In the genomic region with DNA sequence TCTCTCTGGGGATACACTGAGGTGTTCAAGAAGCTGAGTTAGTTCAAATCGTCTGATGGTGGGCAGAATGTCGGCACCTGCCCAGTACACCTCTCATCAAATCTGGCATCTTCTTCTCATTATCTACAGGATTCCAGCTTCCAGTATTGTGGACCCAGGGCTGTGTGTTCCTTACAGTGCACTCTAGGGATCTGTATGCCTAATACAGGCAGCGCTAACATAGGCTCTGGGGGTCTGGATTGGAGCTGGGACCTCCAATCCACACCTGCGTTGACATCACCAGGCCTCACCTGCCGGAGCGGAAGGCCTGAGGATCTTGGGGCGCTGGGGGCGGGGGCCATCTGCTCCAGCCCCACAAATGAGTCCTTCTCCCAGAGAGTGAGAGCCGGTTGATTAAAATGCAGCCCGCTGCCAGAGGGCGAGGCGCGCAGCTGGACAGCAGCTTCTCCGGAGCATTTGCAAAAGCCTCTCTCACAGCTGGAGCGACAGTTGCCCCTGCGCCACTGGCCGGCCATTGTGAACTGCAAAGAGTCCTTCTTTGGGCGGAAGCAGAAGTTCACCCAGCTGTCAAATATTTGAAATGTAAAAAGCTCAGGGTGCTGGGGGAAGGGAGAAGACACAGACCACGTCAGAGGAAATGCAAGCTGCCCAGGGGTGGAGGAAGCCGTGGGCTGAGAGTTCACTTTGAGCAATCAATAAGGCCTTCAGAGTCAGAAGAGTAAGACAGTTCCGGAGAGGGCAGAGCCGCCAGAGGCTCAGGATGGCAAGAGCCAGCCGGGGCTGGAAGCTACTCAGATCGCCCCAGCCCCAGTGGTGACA, we compare ENCODE assay signal across 8 mouse cellular contexts.
DNase-seq lines count a peak whose midpoint lies in the region; ATAC-seq lines count a peak whose summit lies in the region.

No protein-coding gene starts in this region.

- H3K9ac ChIP-seq in embryonic facial prominence, embryonic 13.5 days, result peak overlapping the region; percentile 61
- H3K9ac ChIP-seq in limb, embryonic 11.5 days (ENCODE audit: low read length), result no peak overlapping the region

- no peaks in the 10 kb centered on the region for H3K36me3 ChIP-seq in embryonic facial prominence, embryonic 13.5 days
- H3K36me3 ChIP-seq in limb, embryonic 11.5 days (ENCODE audit: control insufficient read depth, insufficient read depth, low read length), result no peaks in the 10 kb centered on the region
- no peaks in the 10 kb centered on the region for H3K36me3 ChIP-seq in midbrain, embryonic 10.5 days
- no peaks in the 10 kb centered on the region for H3K36me3 ChIP-seq in splenic B cell, adult 2 months (ENCODE audit: control insufficient read depth, insufficient read depth, low read length, poor library complexity, severe bottlenecking)

- no peak overlapping the region for H3K27ac ChIP-seq in embryonic facial prominence, embryonic 13.5 days
- H3K27ac ChIP-seq in limb, embryonic 11.5 days (replicated peaks; ENCODE audit: low read depth, low read length), result no peak overlapping the region
- H3K27ac ChIP-seq in midbrain, embryonic 10.5 days (replicated peaks), result peak overlapping the region; percentile 68

- peaks cover 12% of the 10 kb centered on the region for H3K4me1 ChIP-seq in embryonic facial prominence, embryonic 13.5 days
- peaks cover 8% of the 10 kb centered on the region; the same call in 1 of the 2 replicates for H3K4me1 ChIP-seq in limb, embryonic 11.5 days (ENCODE audit: control insufficient read depth, insufficient read depth, low read length)
- peaks cover 14% of the 10 kb centered on the region for H3K4me1 ChIP-seq in midbrain, embryonic 10.5 days

- DNase-seq in layer of hippocampus, postnatal 10 days (ENCODE audit: low spot score in 2 of 2), result peak; percentile 33 to 54
- DNase-seq in layer of hippocampus, adult 11-12 months (ENCODE audit: low spot score), result no peak
- DNase-seq in heart, postnatal 4 days, result peak; percentile 38
- peak; percentile 58 for DNase-seq in limb, embryonic 11.5 days (ENCODE audit: low spot score)
- DNase-seq in midbrain, embryonic 10.5 days (ENCODE audit: low spot score), result peak; percentile 56
- DNase-seq in splenic B cell, adult 2 months (ENCODE audit: low read depth, low spot score), result peak; percentile 79
- no peak for DNase-seq in cerebellum, adult 9-11 months

- no peak for ATAC-seq in embryonic facial prominence, embryonic 13.5 days (ENCODE audit: insufficient number of reproducible peaks, insufficient read depth, low FRiP score, low TSS enrichment, low read depth)
- ATAC-seq in limb, embryonic 11.5 days (ENCODE audit: insufficient number of reproducible peaks, low FRiP score, low TSS enrichment, low read depth), result no peak

- peak overlapping the region; percentile 54 for H3K4me2 ChIP-seq in embryonic facial prominence, embryonic 13.5 days
- peak overlapping the region; percentile 39 for H3K4me2 ChIP-seq in limb, embryonic 11.5 days (ENCODE audit: low read depth, severe bottlenecking)

- no peaks in the 10 kb centered on the region for H3K9me3 ChIP-seq in embryonic facial prominence, embryonic 13.5 days
- no peaks in the 10 kb centered on the region for H3K9me3 ChIP-seq in limb, embryonic 11.5 days (ENCODE audit: control insufficient read depth, low read length)
- H3K9me3 ChIP-seq in midbrain, embryonic 10.5 days (replicated peaks), result no peaks in the 10 kb centered on the region

- peaks cover 12% of the 10 kb centered on the region; the same call in 1 of the 2 replicates for H3K27me3 ChIP-seq in embryonic facial prominence, embryonic 13.5 days
- no peaks in the 10 kb centered on the region for H3K27me3 ChIP-seq in limb, embryonic 11.5 days (ENCODE audit: control insufficient read depth, insufficient read depth, low read length)
- peaks cover 24% of the 10 kb centered on the region for H3K27me3 ChIP-seq in midbrain, embryonic 10.5 days (ENCODE audit: low read depth, poor library complexity, severe bottlenecking)
- no peaks in the 10 kb centered on the region for H3K27me3 ChIP-seq in splenic B cell, adult 2 months (ENCODE audit: control insufficient read depth, insufficient read depth, low read length, poor library complexity, severe bottlenecking)

- peak overlapping the region; percentile 21 for H3K4me3 ChIP-seq in embryonic facial prominence, embryonic 13.5 days
- H3K4me3 ChIP-seq in limb, embryonic 11.5 days (ENCODE audit: low read depth, low read length), result no peak overlapping the region
- H3K4me3 ChIP-seq in midbrain, embryonic 10.5 days, result peak overlapping the region; percentile 43

- WGBS in embryonic facial prominence, embryonic 13.5 days, result 10% methylated on average over 24 of the region's 24 CpGs
- WGBS in limb, embryonic 11.5 days, result 7% methylated on average over 24 of the region's 24 CpGs
- 8% methylated on average over 24 of the region's 24 CpGs for WGBS in midbrain, embryonic 10.5 days

Comparison
In these comparisons a context has a peak if more than half of its experiments do, and no peak if none do; other contexts are left out.
1. DNase-seq: peak in layer of hippocampus, postnatal 10 days (2 of 2), heart, postnatal 4 days (single experiment), limb, embryonic 11.5 days (single experiment), midbrain, embryonic 10.5 days (single experiment) and splenic B cell, adult 2 months (single experiment); none in layer of hippocampus, adult 11-12 months (single experiment) and cerebellum, adult 9-11 months (single experiment).